ENCODE assay signal across 13 mouse cellular contexts in genomic region chr8:122295389-122295788, GRCm38 (mm10). TPM values are rescaled to one million over a fixed set of nuclear protein-coding genes. Genes with fewer than 3 reads are reported as not detected.
A peak's percentile ranks its signal among the peaks of the same experiment; 100 is the strongest.
DNase-seq lines count a peak whose midpoint lies in the region; ATAC-seq and TF ChIP-seq lines count a peak whose summit lies in the region.
"Had no signal": no experiment of that assay in that cellular context is flagged by ENCODE, and none has a peak within 500 bp of the region (broad histone marks: within the 10 kb centered on the region; RNA-seq: fewer than 3 reads in every experiment).

No protein-coding gene starts in this region.

- H3K4me3 ChIP-seq in heart, embryonic 16.5 days (ENCODE audit: low read length), result no peak overlapping the region
- H3K4me3 ChIP-seq in midbrain, embryonic 12.5 days, result no peak overlapping the region
- no peak overlapping the region for H3K4me3 ChIP-seq in midbrain, embryonic 11.5 days (ENCODE audit: low read depth, low read length)
- no peak overlapping the region for H3K4me3 ChIP-seq in limb, embryonic 10.5 days
- H3K4me3 ChIP-seq in stomach, postnatal 0 days (ENCODE audit: low read depth, low read length), result no peak overlapping the region
- H3K4me3 ChIP-seq: left cerebral cortex, adult 2 months; limb, embryonic 15.5 days had no signal

- WGBS in heart, embryonic 16.5 days, result 39% methylated on average over 9 of the region's 9 CpGs
- WGBS in midbrain, embryonic 12.5 days, result 75% methylated on average over 9 of the region's 9 CpGs
- WGBS in midbrain, embryonic 11.5 days, result 77% methylated on average over 9 of the region's 9 CpGs
- 72% methylated on average over 9 of the region's 9 CpGs for WGBS in limb, embryonic 10.5 days
- WGBS in stomach, postnatal 0 days, result 61% methylated on average over 9 of the region's 9 CpGs

- no peak for ATAC-seq in heart, embryonic 16.5 days (replicated peaks; ENCODE audit: extremely low read depth, insufficient read depth, low FRiP score)
- no peak for ATAC-seq in midbrain, embryonic 12.5 days (ENCODE audit: low FRiP score, low read depth)
- ATAC-seq in midbrain, embryonic 11.5 days (ENCODE audit: low FRiP score), result no peak
- no peak for ATAC-seq in stomach, postnatal 0 days (ENCODE audit: low FRiP score, low TSS enrichment)

- H3K9ac ChIP-seq in heart, embryonic 16.5 days (ENCODE audit: low read length), result peak overlapping the region; percentile 16; the same call in 1 of the 2 replicates
- H3K9ac ChIP-seq in midbrain, embryonic 12.5 days (replicated peaks), result no peak overlapping the region; the same call in 1 of the 2 replicates
- H3K9ac ChIP-seq in midbrain, embryonic 11.5 days (ENCODE audit: low read length), result no peak overlapping the region
- H3K9ac ChIP-seq in stomach, postnatal 0 days (ENCODE audit: low read length), result no peak overlapping the region
- H3K9ac ChIP-seq: limb, embryonic 15.5 days had no signal

- no peaks in the 10 kb centered on the region for H3K9me3 ChIP-seq in heart, embryonic 16.5 days (replicated peaks; ENCODE audit: control insufficient read depth, low read length)
- H3K9me3 ChIP-seq in midbrain, embryonic 12.5 days, result no peaks in the 10 kb centered on the region
- no peaks in the 10 kb centered on the region for H3K9me3 ChIP-seq in midbrain, embryonic 11.5 days (ENCODE audit: control insufficient read depth, low read length)
- H3K9me3 ChIP-seq in limb, embryonic 10.5 days (replicated peaks), result no peaks in the 10 kb centered on the region
- no peaks in the 10 kb centered on the region for H3K9me3 ChIP-seq in stomach, postnatal 0 days (ENCODE audit: control insufficient read depth, low read length)
- H3K9me3 ChIP-seq: forebrain, embryonic 10.5 days; limb, embryonic 15.5 days had no signal

- H3K4me1 ChIP-seq in heart, embryonic 16.5 days (ENCODE audit: control insufficient read depth, insufficient read depth, low read length), result peaks cover 91% of the 10 kb centered on the region
- H3K4me1 ChIP-seq in midbrain, embryonic 12.5 days, result peaks cover 53% of the 10 kb centered on the region
- H3K4me1 ChIP-seq in midbrain, embryonic 11.5 days (ENCODE audit: control insufficient read depth, insufficient read depth, low read length), result peaks cover 37% of the 10 kb centered on the region
- peaks cover 87% of the 10 kb centered on the region for H3K4me1 ChIP-seq in limb, embryonic 10.5 days
- H3K4me1 ChIP-seq in stomach, postnatal 0 days (replicated peaks; ENCODE audit: control insufficient read depth, insufficient read depth), result peaks cover 5% of the 10 kb centered on the region; the same call in 1 of the 2 replicates

- peak overlapping the region; percentile 85 for H3K27ac ChIP-seq in heart, embryonic 16.5 days (ENCODE audit: low read length)
- peak overlapping the region; percentile 54; the same call in 1 of the 2 replicates for H3K27ac ChIP-seq in midbrain, embryonic 12.5 days (replicated peaks)
- no peak overlapping the region for H3K27ac ChIP-seq in midbrain, embryonic 11.5 days (ENCODE audit: low read depth, low read length)
- 0 out of 2 replicates have a peak overlapping the region, but pooled peaks have one; percentile 16 for H3K27ac ChIP-seq in limb, embryonic 10.5 days
- 0 out of 2 replicates have a peak overlapping the region, but pooled peaks have one; percentile 30 for H3K27ac ChIP-seq in stomach, postnatal 0 days (replicated peaks)
- H3K27ac ChIP-seq: left cerebral cortex, adult 2 months had no signal

- no peak for TF ChIP-seq EP300 in stomach, postnatal 0 days (optimal IDR thresholded peaks at IDR 0.05)

- DNase-seq in heart, adult 11 months, result no peak
- DNase-seq in midbrain, embryonic 11.5 days (ENCODE audit: low spot score, missing footprints), result no peak
- DNase-seq in limb, embryonic 10.5 days (ENCODE audit: low spot score), result no peak
- no peak for DNase-seq in stomach, postnatal 0 days (ENCODE audit: low spot score)
- DNase-seq in right cerebral cortex, adult 2 months (ENCODE audit: low spot score in 2 of 2), result no peak
- DNase-seq: adrenal gland, postnatal 25 days; kidney, adult 18-20 months; kidney, postnatal 4 days had no signal

- no peaks in the 10 kb centered on the region for H3K36me3 ChIP-seq in heart, embryonic 16.5 days (ENCODE audit: control insufficient read depth, insufficient read depth)
- no peaks in the 10 kb centered on the region for H3K36me3 ChIP-seq in midbrain, embryonic 12.5 days
- no peaks in the 10 kb centered on the region for H3K36me3 ChIP-seq in midbrain, embryonic 11.5 days (ENCODE audit: control insufficient read depth, insufficient read depth, low read length)
- no peaks in the 10 kb centered on the region for H3K36me3 ChIP-seq in limb, embryonic 10.5 days
- no peaks in the 10 kb centered on the region for H3K36me3 ChIP-seq in stomach, postnatal 0 days (ENCODE audit: control insufficient read depth, insufficient read depth, low read length)
- H3K36me3 ChIP-seq: forebrain, embryonic 10.5 days; limb, embryonic 15.5 days had no signal

- H3K27me3 ChIP-seq in heart, embryonic 16.5 days (ENCODE audit: control insufficient read depth, insufficient read depth, low read length), result no peaks in the 10 kb centered on the region
- no peaks in the 10 kb centered on the region for H3K27me3 ChIP-seq in midbrain, embryonic 12.5 days
- H3K27me3 ChIP-seq in midbrain, embryonic 11.5 days (ENCODE audit: control insufficient read depth, insufficient read depth, low read length), result no peaks in the 10 kb centered on the region
- H3K27me3 ChIP-seq in limb, embryonic 10.5 days (ENCODE audit: low read depth, poor library complexity, severe bottlenecking), result no peaks in the 10 kb centered on the region; the same call in 1 of the 2 replicates
- H3K27me3 ChIP-seq in stomach, postnatal 0 days (ENCODE audit: control insufficient read depth, insufficient read depth, low read length), result no peaks in the 10 kb centered on the region
- H3K27me3 ChIP-seq: limb, embryonic 15.5 days had no signal

- no peak for TF ChIP-seq CTCF in stomach, postnatal 0 days (IDR thresholded peaks at IDR 0.05; ENCODE audit: low read depth)

- H3K4me2 ChIP-seq in heart, embryonic 16.5 days (ENCODE audit: low read depth, low read length), result no peak overlapping the region
- no peak overlapping the region for H3K4me2 ChIP-seq in midbrain, embryonic 12.5 days (replicated peaks)
- H3K4me2 ChIP-seq in midbrain, embryonic 11.5 days, result no peak overlapping the region
- no peak overlapping the region for H3K4me2 ChIP-seq in stomach, postnatal 0 days (replicated peaks; ENCODE audit: low read depth)
- H3K4me2 ChIP-seq: limb, embryonic 15.5 days had no signal

RNA-seq across cellular contexts. Expression of gene Zfpm1, which starts 13.4 kb away (rescaled TPM):
- polyA plus RNA-seq in heart, embryonic 16.5 days (2015; fragmentation: Nextera tagmentation; extraction: Ambion mirVana), result 2.9 and 3.1 TPM in 2 replicates
- polyA plus RNA-seq in midbrain, embryonic 12.5 days (2016; fragmentation: Nextera tagmentation; extraction: Ambion mirVana), result 3.0 TPM in 2 replicates
- polyA plus RNA-seq in midbrain, embryonic 11.5 days (2014; fragmentation: Nextera tagmentation; extraction: Ambion mirVana), result 1.6 and 1.8 TPM in 2 replicates
- polyA plus RNA-seq in limb, embryonic 10.5 days (2016; fragmentation: Nextera tagmentation; extraction: Ambion mirVana), result 1.3 and 1.5 TPM in 2 replicates
- polyA plus RNA-seq in stomach, postnatal 0 days (2015; fragmentation: Nextera tagmentation; extraction: Ambion mirVana), result 2.3 and 2.8 TPM in 2 replicates
